ENCODE assay signal across 27 mouse cellular contexts in the genomic region with DNA sequence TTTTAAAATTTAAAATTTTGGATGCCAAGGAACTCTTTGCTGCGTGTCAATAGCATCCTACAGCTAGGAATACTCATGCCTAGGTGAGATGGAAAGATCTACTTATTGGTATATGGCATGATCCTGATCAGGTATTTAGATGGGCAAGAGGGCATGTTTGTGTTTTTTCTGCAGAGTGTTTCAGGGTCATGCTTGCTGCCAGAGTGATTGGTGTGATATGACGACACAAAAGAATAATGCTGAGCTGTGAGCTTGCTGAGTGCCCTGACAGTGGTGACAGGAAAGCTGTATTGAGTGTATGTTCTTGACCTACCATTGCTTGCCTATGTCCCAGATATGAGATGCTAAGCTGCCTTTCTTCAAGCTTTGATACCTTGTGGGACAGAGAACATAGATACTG. TPM values are rescaled to one million over a fixed set of nuclear protein-coding genes. Genes with fewer than 3 reads are reported as not detected.
"Had no signal": no experiment of that assay in that cellular context is flagged by ENCODE, and none has a peak within 500 bp of the region (broad histone marks: within the 10 kb centered on the region; RNA-seq: fewer than 3 reads in every experiment).

No protein-coding gene starts in this region.

- ATAC-seq: midbrain, embryonic 16.5 days had no signal

- H3K27ac ChIP-seq: midbrain, embryonic 10.5 days; midbrain, embryonic 12.5 days; neural tube, embryonic 13.5 days; neural tube, embryonic 15.5 days had no signal

- DNase-seq: lung, adult 18-20 months; lung, embryonic 14.5 days; lung, postnatal 10 days; lung, postnatal 4 days; midbrain, embryonic 14.5 days; retina, postnatal 1 day; right cerebral cortex, adult 18-20 months; right cerebral cortex, postnatal 25 days; right cerebral cortex, postnatal 4 days; spleen, adult 18-20 months; thymus, adult 18-20 months; thymus, postnatal 25 days; thymus, postnatal 4 days had no signal

- H3K9me3 ChIP-seq: midbrain, embryonic 12.5 days; neural tube, embryonic 15.5 days had no signal

- H3K36me3 ChIP-seq: midbrain, embryonic 10.5 days; midbrain, embryonic 12.5 days; neural tube, embryonic 13.5 days; neural tube, embryonic 15.5 days had no signal

- H3K4me3 ChIP-seq: midbrain, embryonic 10.5 days; midbrain, embryonic 12.5 days; myocyte; neural tube, embryonic 13.5 days; neural tube, embryonic 15.5 days had no signal

- H3K27me3 ChIP-seq: midbrain, embryonic 12.5 days; neural tube, embryonic 13.5 days; neural tube, embryonic 15.5 days had no signal

- H3K9ac ChIP-seq: lung, embryonic 14.5 days; midbrain, embryonic 12.5 days; neural tube, embryonic 13.5 days; neural tube, embryonic 15.5 days had no signal

- H3K4me1 ChIP-seq: midbrain, embryonic 10.5 days; midbrain, embryonic 12.5 days; neural tube, embryonic 13.5 days; neural tube, embryonic 15.5 days had no signal

- H3K4me2 ChIP-seq: lung, embryonic 14.5 days; midbrain, embryonic 12.5 days; neural tube, embryonic 13.5 days; neural tube, embryonic 15.5 days had no signal

RNA-seq across cellular contexts. Expression of gene Mup20, which starts 30.8 kb away (rescaled TPM):
- total RNA-seq: megakaryocyte, adult 5-6 weeks; megakaryocyte-erythroid progenitor cell, adult 5-6 weeks had no signal
- polyA plus RNA-seq: lung, embryonic 14.5 days; lung, embryonic 16.5 days; midbrain, embryonic 10.5 days; midbrain, embryonic 12.5 days; midbrain, embryonic 14.5 days; midbrain, embryonic 16.5 days; myocyte; neural tube, embryonic 11.5 days; neural tube, embryonic 13.5 days; neural tube, embryonic 15.5 days; small intestine, adult 2 months; stomach, embryonic 14.5 days; stomach, embryonic 16.5 days; urinary bladder, adult 2 months had no signal
